Mouse (Mus musculus): Measurements from ENCODE around the gene Invs.
A peak's percentile ranks its signal among the peaks of the same experiment; 100 is the strongest.

Gene Invs

GRCm38 (mm10) chr4:48279498-48280134 lies at the start of gene Invs, which contains the start of gene Erp44:
TSS of gene Invs (plus strand) at chr4:48279760.
TSS of gene Erp44 (minus strand) at chr4:48279558.
- DNase-seq = peak; percentile 99

DNA sequence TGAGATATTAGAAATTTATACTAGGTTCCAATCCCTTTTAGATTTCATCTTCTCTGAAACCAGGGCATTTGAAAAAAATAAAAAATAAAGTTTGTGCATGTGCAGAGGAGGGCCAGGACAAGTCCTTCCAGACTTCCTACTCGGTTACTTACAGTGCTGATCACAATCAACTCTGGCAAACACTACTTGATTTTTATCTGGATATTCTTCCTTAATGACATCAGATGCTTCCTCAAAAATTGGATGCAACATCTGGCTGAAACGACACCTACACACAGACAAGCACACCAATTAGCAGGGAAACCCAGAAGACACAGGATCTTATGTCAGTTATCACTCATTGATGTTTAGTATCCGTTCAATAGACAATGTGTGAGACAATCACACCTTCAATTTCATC lies 42.8 kb upstream of the Invs start:
- DNase-seq = no peak

- DNase-seq = peak; percentile 54
Measured at GRCm38 (mm10) chr4:48239046-48239445, 40.5 kb upstream of the Invs start.

DNA sequence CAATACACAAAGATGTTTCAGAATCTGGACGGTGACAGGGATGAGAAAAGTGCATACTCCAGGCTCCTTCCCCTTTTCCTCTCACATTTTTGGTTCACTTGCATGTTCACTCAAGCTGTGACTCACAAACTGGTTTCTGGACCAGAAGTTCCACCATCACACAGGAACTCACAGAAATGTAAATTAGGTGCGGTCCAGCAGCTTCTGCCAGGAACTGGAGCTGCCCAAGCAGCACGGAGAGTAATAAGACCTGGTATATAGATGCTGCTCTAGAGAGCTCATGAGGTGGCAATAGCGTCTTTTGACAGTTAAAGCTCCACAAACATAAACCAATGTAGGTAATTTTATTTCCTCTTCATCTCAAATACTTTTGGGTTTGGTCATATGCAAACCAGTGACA lies 37.1 kb upstream of the Invs start:
- no peak for DNase-seq

GRCm38 (mm10) chr4:48243737-48244136 lies 35.8 kb upstream of the Invs start:
- no peak for DNase-seq

DNA sequence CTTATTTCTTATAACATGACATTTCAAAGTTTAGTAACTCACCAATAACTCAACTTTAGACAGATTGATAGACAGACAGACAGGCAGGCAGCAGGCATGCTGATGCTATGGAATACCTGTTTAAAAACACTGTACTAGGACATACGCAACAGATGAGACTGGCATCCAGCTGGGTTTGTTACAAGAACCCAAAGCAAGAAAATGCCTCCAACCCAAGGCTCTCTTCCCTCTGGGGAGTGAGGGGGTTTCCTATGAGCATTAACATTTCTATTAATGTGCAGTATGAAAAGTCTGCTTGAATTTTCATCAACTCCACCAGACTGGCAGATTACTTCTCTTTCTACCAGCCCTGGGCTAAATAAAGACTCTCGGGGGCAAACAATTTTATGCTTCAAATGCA lies 35.3 kb upstream of the Invs start:
- DNase-seq = no peak

DNA sequence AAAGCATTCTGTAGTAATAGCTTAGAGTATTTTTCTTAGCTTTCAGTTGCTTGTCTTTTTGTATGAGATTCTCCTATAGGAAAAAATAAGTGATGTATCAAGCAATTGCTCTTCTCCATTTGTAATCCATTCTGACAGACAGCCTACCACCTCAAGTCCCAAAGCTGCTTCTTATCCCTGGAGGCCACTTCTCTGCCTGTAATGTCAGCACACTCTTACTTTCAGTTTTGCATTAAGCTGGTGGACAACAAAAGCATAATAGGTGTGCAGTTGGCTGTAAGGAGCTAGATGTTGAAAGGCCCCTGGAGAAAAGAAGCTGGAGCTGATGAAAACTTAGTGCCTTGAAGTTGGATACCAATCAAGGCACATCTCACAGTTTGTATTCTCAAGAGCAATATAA lies 26.3 kb upstream of the Invs start:
- peak; percentile 6 for DNase-seq

DNA sequence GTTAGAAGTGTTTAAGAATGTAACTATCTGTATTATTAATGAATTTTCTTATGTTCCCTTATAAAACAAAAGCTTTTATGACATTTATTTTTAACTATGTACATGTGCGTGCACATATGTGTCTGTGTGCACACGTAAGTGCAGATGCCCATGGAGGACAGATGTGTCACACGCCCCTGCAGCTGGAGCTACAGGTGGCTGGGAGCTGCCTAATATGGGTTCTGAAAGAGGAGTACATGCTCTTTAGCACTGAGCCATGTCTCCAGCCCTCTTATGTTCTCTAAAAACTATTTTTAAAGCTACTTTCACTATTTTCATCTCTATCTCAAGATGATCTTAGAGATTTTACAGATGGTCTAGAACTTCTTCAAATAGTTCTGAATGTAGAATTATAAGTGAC lies 21.5 kb upstream of the Invs start:
- DNase-seq = no peak

GRCm38 (mm10) chr4:48267683-48268082 lies 11.9 kb upstream of the Invs start:
- no peak for DNase-seq

DNA sequence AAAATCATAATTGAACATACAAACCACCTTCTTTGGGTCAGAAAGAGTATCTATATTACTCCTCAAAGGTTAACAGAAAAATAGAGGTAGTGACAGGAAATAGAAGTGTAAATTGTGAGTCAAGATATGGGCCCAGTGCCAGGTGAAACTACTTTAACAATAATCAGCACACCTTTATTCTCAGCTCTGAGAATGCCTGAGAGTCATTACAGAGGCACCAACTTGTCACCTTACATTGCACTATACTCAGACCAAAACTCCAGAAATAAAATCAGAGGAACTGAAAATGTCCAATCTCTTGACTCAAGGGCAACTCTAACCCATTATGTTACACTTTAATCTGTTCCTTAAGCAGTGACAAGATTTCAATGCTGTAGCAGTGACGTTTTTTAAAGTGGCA lies 11.4 kb upstream of the Invs start:
- peak; percentile 6 for DNase-seq

GRCm38 (mm10) chr4:48270532-48270931 lies 9.0 kb upstream of the Invs start:
- no peak for DNase-seq

DNA sequence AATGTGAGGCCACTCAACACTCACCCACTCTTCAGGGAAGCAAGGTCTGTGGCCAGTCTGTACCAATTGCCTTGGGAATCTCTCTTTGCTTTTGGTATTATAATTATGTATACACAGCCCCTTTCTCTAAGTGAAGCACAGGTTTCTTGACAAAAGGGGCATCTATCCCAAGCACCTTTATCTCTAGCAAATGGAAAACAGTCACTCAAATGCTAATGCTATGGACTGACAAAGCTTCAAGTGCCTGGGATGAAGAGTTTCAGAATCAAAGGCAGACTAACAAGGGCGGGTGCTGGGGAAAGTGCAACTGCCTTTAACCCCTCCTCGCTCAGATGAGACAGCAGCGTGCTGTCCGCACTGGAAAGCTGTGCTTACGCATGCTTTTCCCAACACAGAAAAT lies 7.7 kb upstream of the Invs start:
- no peak for DNase-seq

GRCm38 (mm10) chr4:48273119-48273829 lies 6.3 kb upstream of the Invs start:
- no peak for DNase-seq

DNA sequence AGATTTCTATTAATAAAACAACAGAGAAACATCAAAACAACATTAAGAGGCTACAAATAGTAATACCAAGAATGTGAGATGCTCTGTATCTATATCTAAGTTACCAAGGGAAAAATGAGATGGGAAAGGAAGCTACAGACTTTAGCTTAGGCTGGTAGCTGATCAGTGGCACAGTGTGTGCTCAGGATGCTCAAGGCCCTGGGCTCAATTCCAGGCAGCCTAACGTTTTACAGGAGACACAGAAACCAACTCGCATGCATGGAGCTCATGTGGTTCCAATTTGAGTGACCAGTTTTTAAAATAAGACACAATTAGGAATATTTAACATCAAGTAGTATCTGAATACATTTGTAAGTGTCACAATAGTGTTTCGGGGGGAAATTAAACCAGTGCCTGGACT lies 3.8 kb upstream of the Invs start:
- DNase-seq = no peak

GRCm38 (mm10) chr4:48277011-48277410 lies 2.5 kb upstream of the Invs start:
- no peak for DNase-seq

- peak; percentile 34 for DNase-seq
Measured at GRCm38 (mm10) chr4:48278757-48279497, 633 bp upstream of the Invs start.

GRCm38 (mm10) chr4:48281121-48281520 lies 1.6 kb downstream of the Invs start:
- DNase-seq = no peak

GRCm38 (mm10) chr4:48287086-48287757 lies 7.7 kb downstream of the Invs start:
- DNase-seq = no peak

DNA sequence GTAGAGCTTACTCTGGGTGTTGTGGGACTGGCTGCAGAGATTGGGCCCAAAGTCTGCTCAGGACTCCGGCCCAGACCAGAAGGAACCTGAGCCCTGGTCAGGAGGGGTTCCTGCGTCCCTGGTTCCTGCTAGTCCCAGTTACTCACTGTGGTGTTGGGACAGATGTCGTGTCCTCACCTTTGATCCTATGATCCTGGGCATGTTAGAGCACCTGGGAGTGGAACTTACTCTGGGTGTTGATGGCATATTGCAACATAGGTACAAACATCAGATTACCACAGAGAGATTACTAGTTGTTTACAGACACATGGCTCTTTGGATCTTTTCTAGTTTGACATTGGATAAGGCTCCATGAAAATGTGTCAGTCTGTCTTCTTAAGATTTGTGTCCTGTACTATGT lies 35.3 kb downstream of the Invs start:
- DNase-seq = no peak

DNA sequence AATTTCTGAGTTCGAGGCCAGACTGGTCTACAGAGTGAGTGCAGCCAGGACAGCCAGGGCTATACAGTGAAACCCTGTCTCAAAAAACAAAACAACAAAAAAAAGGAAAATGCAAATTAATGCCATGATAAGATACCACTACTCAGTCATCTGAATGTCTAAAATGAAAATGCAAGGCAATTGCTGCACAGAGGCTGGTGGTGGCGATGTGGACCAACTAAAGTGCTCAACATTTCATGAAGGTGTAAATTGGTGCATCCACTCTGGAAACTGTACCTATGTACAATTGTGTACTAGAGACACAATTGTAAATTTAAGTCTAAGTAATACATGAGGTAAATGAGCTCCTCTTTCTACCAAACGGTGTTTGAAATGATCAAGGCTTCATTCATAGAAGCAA lies 36.5 kb downstream of the Invs start:
- no peak for DNase-seq

DNA sequence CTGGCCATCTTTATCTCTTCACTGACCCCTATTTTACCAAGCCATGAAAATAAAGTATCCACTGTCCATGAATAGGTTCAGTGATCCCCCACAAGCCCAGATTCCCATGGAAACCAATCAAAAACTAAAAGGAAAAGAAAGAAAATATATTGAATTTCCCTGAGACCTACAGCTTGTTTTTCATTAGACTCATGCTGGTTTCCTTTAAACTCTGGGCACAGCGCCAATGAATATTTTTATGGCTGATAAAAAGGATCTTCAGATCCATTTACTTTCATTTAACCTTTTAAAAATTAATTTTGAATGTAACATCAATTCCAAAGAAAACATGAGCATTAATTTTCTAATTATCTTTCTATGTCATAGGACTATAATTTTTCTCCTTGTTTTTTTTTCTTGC lies 41.7 kb downstream of the Invs start:
- DNase-seq = no peak

GRCm38 (mm10) chr4:48322095-48322494 lies 42.5 kb downstream of the Invs start:
- no peak for DNase-seq

GRCm38 (mm10) chr4:48327192-48327591 lies 47.6 kb downstream of the Invs start:
- DNase-seq = no peak

Measured in lung, postnatal 36 days (tissue).